Mouse (Mus musculus) liver, adult 2 months (tissue): ENCODE data around the gene Fbxl17. TPM values are rescaled to one million over a fixed set of nuclear protein-coding genes. Genes with fewer than 3 reads are reported as not detected.

Source experiments
- DNase-seq: peaks from one replicate; pipeline ENCODE4 v3.0.0-alpha.2; 2011; ENCODE audit warnings: low read depth, low spot score; ENCODE audit errors: extremely low read depth
- H3K27ac ChIP-seq: fragments of 200-500 bp; replicated peaks from 2 replicates; pipeline ENCODE4 v1.5.1; 2012; ENCODE audit warnings: low read depth, mild to moderate bottlenecking, control low read depth, inconsistent platforms, low read length; ENCODE audit not compliant: insufficient read depth
- H3K27me3 ChIP-seq: fragments of 200-500 bp; 2 replicates; pipeline ENCODE4 v1.6.1; 2012; ENCODE audit warnings: mild to moderate bottlenecking, moderate library complexity, low read length, inconsistent platforms; ENCODE audit not compliant: control insufficient read depth, insufficient read depth
- H3K36me3 ChIP-seq: fragments of 200-500 bp; 2 replicates; pipeline ENCODE4 v1.6.1; 2012; ENCODE audit warnings: low read length, inconsistent platforms; ENCODE audit not compliant: control insufficient read depth, insufficient read depth
- H3K4me1 ChIP-seq: fragments of 200-500 bp; 2 replicates; pipeline ENCODE4 v1.6.1; 2011; ENCODE audit warnings: low read length; ENCODE audit not compliant: control insufficient read depth, insufficient read depth
- H3K4me3 ChIP-seq: fragments of 200-500 bp; 2 replicates; pipeline ENCODE4 v1.5.1; 2011; ENCODE audit warnings: low read depth, mild to moderate bottlenecking, control low read depth, low read length, moderate library complexity; ENCODE audit not compliant: insufficient read depth
- H3K79me2 ChIP-seq: fragments of 200-500 bp; 2 replicates; pipeline ENCODE4 v1.6.1; 2012; ENCODE audit warnings: inconsistent platforms, mild to moderate bottlenecking, low read length, moderate library complexity; ENCODE audit not compliant: control insufficient read depth, insufficient read depth
- H3K9ac ChIP-seq: fragments of 200-500 bp; 2 replicates; pipeline ENCODE4 v1.6.1; 2012; ENCODE audit warnings: low read depth, mild to moderate bottlenecking, control low read depth, inconsistent platforms, low read length
- CTCF ChIP-seq: fragments of 200-500 bp; IDR thresholded peaks from 2 replicates; pipeline ENCODE4 v1.5.1; 2011; ENCODE audit warnings: low read depth, low read length, control low read depth
- POLR2A ChIP-seq: fragments of 200-500 bp; IDR thresholded peaks from 2 replicates; pipeline ENCODE4 v1.6.1; 2011; ENCODE audit warnings: low read length, control low read depth; ENCODE audit not compliant: insufficient read depth; ENCODE audit errors: extremely low read depth
- WGBS: fragments of 180-500 bp; shearing (Covaris S2); methylation state at CpG from one replicate; pipeline ENCODE4 v1.1.7; 2018; 5-methylcytosine and 5-hydroxymethylcytosine counted together
- polyA plus RNA-seq: library from polyadenylated mRNA; depleted of rRNA; stranded (reverse); fragments of >200 nt; gene quantifications from 2 replicates; pipeline ENCODE4 v1.2.3, GENCODE M21; 2012
- total RNA-seq: library from RNA; depleted of rRNA; stranded (reverse); fragments of >200 nt; gene quantifications from 2 replicates; pipeline ENCODE4 v1.2.3, GENCODE M21; 2014

Gene Fbxl17
- total and polyA plus RNA-seq, 2 experiments, result 5.4 to 12.2 TPM

DNA sequence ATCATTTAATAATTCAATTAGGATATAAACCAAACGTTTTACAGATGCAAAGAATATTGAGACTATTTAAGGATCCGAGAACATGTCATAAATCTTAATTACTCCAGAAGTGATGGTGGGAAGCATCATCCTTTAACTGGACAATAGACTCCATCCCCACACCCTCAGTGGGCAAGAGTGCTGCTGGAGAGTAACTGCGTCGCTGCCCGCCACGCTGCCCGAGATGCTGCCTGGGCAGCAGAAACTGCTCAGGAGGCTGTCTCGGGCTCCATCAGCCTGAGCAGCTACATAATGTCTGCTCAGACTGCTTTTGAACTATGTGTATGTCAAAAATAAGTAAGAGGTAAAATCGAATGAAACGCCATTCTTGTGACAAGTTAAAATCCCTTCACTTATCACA, 52.1 kb downstream of the Fbxl17 start:
- Histone ChIP-seq H3K79me2 (peaks cover 4% of the 10 kb centered on the region), H3K27ac (no peak overlapping the region), H3K36me3 (no peaks in the 10 kb centered on the region; the same call in 1 of the 2 replicates), H3K4me3 (no peak overlapping the region), H3K27me3 (no peaks in the 10 kb centered on the region), H3K9ac (no peak overlapping the region), H3K4me1 (no peaks in the 10 kb centered on the region)
- no peak for DNase-seq
- TF ChIP-seq CTCF (no peak), POLR2A (no peak)
- 89% methylated on average over 10 of the region's 10 CpGs for WGBS

DNA sequence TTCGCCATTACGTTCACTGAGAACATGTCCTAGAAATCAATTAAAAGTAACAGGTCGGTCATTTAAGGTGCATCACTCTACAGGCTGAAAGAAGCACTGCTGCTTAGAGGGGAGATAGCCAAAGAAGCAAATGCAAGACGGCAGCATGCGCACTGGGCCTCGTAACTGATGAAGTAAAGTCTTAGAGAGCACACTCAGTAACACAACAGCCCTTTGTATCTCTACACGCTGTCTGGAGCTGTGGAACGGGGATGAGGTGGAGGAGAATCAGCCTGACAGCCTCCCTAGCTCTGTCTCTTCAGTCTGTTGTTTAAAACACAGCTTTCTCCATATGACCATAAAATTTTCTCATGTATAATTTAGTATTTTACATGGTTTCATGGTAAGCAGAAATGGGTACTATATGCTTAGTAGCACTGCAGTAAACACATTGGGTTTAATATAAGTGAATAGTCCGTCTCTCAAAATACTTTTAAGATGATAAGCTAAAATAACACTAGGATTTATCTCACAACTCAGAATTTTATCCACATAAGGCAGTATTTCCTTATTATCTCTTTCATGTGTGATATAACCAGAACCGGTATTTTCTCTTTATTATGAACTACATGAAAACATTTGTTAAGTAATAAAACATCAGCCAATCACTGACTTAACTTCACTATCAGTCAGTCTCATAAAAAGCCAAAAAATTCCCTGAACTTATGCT, 52.7 kb downstream of the Fbxl17 start:
- no peaks in the 10 kb centered on the region for H3K4me1 ChIP-seq
- H3K27me3 ChIP-seq, result no peaks in the 10 kb centered on the region
- no peaks in the 10 kb centered on the region; the same call in 1 of the 2 replicates for H3K36me3 ChIP-seq
- H3K4me3 ChIP-seq, result no peak overlapping the region
- WGBS, result 91% methylated on average over 10 of the region's 10 CpGs
- H3K27ac ChIP-seq, result no peak overlapping the region
- no peak for TF ChIP-seq CTCF
- no peak for TF ChIP-seq POLR2A
- H3K9ac ChIP-seq, result no peak overlapping the region
- peaks cover 8% of the 10 kb centered on the region for H3K79me2 ChIP-seq
- DNase-seq, result no peak

DNA sequence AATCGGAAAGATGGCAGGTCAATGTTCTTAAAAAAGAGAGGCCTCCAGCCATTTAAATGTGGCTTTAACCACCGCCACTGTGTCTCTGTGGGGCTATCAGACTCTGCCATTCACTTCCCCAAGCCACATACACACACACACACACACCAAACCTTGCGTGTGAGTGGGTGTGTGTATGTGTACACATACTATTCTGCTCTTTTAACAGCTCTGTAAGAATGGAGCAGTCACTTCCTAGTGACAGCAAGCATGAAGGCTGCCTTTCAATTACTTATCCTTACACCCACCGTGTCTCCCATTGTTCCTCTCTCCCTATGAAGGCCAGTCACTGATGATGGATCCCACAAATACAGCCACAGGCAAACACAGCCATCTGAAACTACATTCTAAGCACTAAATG, 54.6 kb downstream of the Fbxl17 start:
- Histone ChIP-seq H3K36me3 (no peaks in the 10 kb centered on the region; the same call in 1 of the 2 replicates), H3K27me3 (no peaks in the 10 kb centered on the region), H3K27ac (no peak overlapping the region), H3K9ac (no peak overlapping the region), H3K4me3 (no peak overlapping the region), H3K4me1 (no peaks in the 10 kb centered on the region), H3K79me2 (peaks cover 10% of the 10 kb centered on the region)
- 91% methylated on average over 4 of the region's 4 CpGs for WGBS
- DNase-seq, result no peak
- TF ChIP-seq CTCF (no peak), POLR2A (no peak)

DNA sequence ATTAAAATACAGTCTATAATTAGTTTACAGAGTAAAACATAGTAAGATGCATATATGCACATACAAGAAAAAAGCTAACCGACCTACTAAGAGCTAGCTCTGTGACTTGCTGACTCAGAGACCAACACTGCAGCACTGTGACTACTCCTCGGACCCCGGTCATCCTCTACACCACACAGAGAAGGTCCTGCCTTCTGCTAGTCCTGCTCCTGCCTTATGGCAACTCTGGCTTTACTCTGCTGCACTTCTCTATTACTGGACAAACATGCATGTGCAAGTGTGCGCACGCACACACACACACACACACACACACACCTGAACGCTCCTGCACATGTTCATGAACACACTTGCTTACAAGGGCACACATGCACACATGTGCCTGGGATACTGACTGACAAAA, 62.4 kb downstream of the Fbxl17 start:
- H3K27me3 ChIP-seq, result no peaks in the 10 kb centered on the region
- WGBS, result 94% methylated on average over 6 of the region's 6 CpGs
- H3K4me3 ChIP-seq, result no peak overlapping the region
- H3K9ac ChIP-seq, result no peak overlapping the region
- no peak for DNase-seq
- peaks cover 3% of the 10 kb centered on the region for H3K4me1 ChIP-seq
- no peak overlapping the region for H3K27ac ChIP-seq
- 0 out of 2 replicates have a peak, but pooled peaks cover 1% of the 10 kb centered on the region for H3K36me3 ChIP-seq
- no peak for TF ChIP-seq CTCF
- TF ChIP-seq POLR2A, result no peak
- peaks cover 12% of the 10 kb centered on the region for H3K79me2 ChIP-seq

DNA sequence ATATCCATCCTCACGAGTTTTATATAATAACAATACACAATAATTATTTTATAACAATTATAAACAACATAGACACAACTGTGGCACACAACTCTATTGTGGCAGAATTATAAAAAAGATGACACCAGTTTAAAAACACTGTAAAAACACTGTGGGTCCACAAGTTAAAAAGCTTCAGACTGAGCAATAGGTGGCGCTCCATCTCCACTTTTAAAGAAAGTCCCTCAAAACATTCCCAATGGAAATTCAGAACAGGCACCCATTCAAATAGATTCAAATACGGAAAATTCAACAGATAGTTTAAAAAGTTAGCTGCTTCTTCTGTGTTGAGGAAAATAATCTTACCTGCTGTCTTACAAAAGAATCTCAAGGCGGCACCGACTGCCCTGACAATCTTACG, 65.7 kb downstream of the Fbxl17 start:
- TF ChIP-seq POLR2A (no peak), CTCF (0 out of 2 replicates have a peak, but pooled peaks have one; percentile 10)
- no peak overlapping the region for H3K27ac ChIP-seq
- H3K4me1 ChIP-seq, result peaks cover 12% of the 10 kb centered on the region
- H3K79me2 ChIP-seq, result peaks cover 9% of the 10 kb centered on the region; the same call in 1 of the 2 replicates
- H3K27me3 ChIP-seq, result no peaks in the 10 kb centered on the region
- WGBS, result 77% methylated on average over 6 of the region's 6 CpGs
- 0 out of 2 replicates have a peak, but pooled peaks cover 1% of the 10 kb centered on the region for H3K36me3 ChIP-seq
- H3K9ac ChIP-seq, result no peak overlapping the region
- no peak overlapping the region for H3K4me3 ChIP-seq
- peak; percentile 41 for DNase-seq

DNA sequence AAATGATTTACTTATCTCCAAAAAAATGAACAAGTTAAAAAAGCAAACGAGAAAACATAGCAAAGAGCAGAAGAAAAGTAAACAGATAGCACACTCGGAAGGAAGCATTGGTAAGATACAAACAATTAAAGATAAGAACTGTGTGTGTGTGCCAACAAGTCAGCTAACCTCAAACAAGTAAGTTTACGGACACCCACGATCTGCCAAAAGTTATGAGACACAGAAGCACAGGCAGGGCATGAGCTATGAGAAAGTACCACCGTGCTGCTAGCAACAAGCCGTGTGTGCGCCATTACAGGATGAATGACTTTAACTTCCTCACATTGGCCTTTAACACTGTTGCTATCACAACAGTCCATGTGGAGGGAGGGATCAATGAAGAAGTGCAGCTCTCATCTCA, 68.2 kb downstream of the Fbxl17 start:
- H3K27ac ChIP-seq, result no peak overlapping the region
- peaks cover 12% of the 10 kb centered on the region for H3K4me1 ChIP-seq
- H3K36me3 ChIP-seq, result 0 out of 2 replicates have a peak, but pooled peaks cover 1% of the 10 kb centered on the region
- no peak overlapping the region; the same call in 1 of the 2 replicates for H3K4me3 ChIP-seq
- peak; percentile 74 for DNase-seq
- TF ChIP-seq CTCF (no peak), POLR2A (no peak)
- peaks cover 6% of the 10 kb centered on the region; the same call in 1 of the 2 replicates for H3K79me2 ChIP-seq
- WGBS, result 8% methylated on average over 7 of the region's 7 CpGs
- no peaks in the 10 kb centered on the region for H3K27me3 ChIP-seq
- H3K9ac ChIP-seq, result no peak overlapping the region
